Mouse (Mus musculus) stomach, postnatal 0 days (tissue): ENCODE results near the gene Tpm3. TPM values are rescaled to one million over a fixed set of nuclear protein-coding genes. Genes with fewer than 3 reads are reported as not detected.

Source experiments
- ATAC-seq: fragments of 200-750 bp; cut with Nextera tagmentation; 2 replicates; pipeline ENCODE4 v1.8.0; 2017; ENCODE audit not compliant: low FRiP score, low TSS enrichment
- DNase-seq: peaks from one replicate; pipeline ENCODE4 v3.0.0-alpha.2; 2016; ENCODE audit warnings: low spot score
- H3K27ac ChIP-seq: fragments of 300-500 bp; sonication (generic); replicated peaks from 2 replicates; pipeline ENCODE4 v1.5.1; 2014; ENCODE audit warnings: mild to moderate bottlenecking, control low read depth
- H3K27me3 ChIP-seq: fragments of 300-500 bp; sonication (generic); 2 replicates; pipeline ENCODE4 v1.6.1; 2014; ENCODE audit warnings: low read length; ENCODE audit not compliant: control insufficient read depth, insufficient read depth
- H3K36me3 ChIP-seq: fragments of 300-500 bp; sonication (generic); 2 replicates; pipeline ENCODE4 v1.6.1; 2014; ENCODE audit warnings: low read length, mixed read lengths; ENCODE audit not compliant: control insufficient read depth, insufficient read depth
- H3K4me1 ChIP-seq: fragments of 300-500 bp; sonication (generic); replicated peaks from 2 replicates; pipeline ENCODE4 v1.6.1; 2014; ENCODE audit warnings: antibody characterized with exemption; ENCODE audit not compliant: control insufficient read depth, insufficient read depth
- H3K4me2 ChIP-seq: fragments of 300-500 bp; sonication (generic); replicated peaks from 2 replicates; pipeline ENCODE4 v1.6.1; 2014; ENCODE audit warnings: low read depth, mild to moderate bottlenecking, control low read depth, moderate library complexity
- H3K4me3 ChIP-seq: fragments of 300-500 bp; sonication (generic); 2 replicates; pipeline ENCODE4 v1.5.1; 2014; ENCODE audit warnings: low read depth, low read length, control low read depth
- H3K9ac ChIP-seq: fragments of 300-500 bp; sonication (generic); 2 replicates; pipeline ENCODE4 v1.6.1; 2014; ENCODE audit warnings: mild to moderate bottlenecking, low read length, control low read depth, mixed read lengths
- H3K9me3 ChIP-seq: fragments of 300-500 bp; sonication (generic); 2 replicates; pipeline ENCODE4 v1.6.1; 2016; ENCODE audit warnings: low read length; ENCODE audit not compliant: control insufficient read depth
- CTCF ChIP-seq: IDR thresholded peaks from 2 replicates; pipeline ENCODE4 v1.5.1; 2016; ENCODE audit warnings: antibody characterized with exemption, low read depth, mild to moderate bottlenecking, moderate library complexity
- EP300 ChIP-seq: optimal IDR thresholded peaks from 2 replicates; pipeline ENCODE3; 2016; ENCODE audit warnings: antibody characterized with exemption
- WGBS: fragments of 180-500 bp; shearing (Covaris S2); extraction: QIAGEN DNeasy Blood & Tissue Kit; methylation state at CpG from one replicate; pipeline ENCODE4 v1.1.7; 2014; 5-methylcytosine and 5-hydroxymethylcytosine counted together
- polyA plus RNA-seq: library from polyadenylated mRNA; unstranded; fragments of >200 nt; fragmentation: Nextera tagmentation; extraction: Ambion mirVana; gene quantifications from 2 replicates; pipeline ENCODE4 v1.2.1, GENCODE M21; 2015

Tpm3 gene
- polyA plus RNA-seq, 1 experiment from 2014 or later, result 327 TPM

GRCm38 (mm10) chr3:90133331-90133730 lies 60.9 kb downstream of the Tpm3 start:
- no peak for ATAC-seq
- 88% methylated on average over 1 of the region's 1 CpGs for WGBS
- Histone ChIP-seq H3K27me3 (no peaks in the 10 kb centered on the region), H3K4me3 (no peak overlapping the region), H3K9ac (no peak overlapping the region), H3K36me3 (no peaks in the 10 kb centered on the region), H3K4me2 (no peak overlapping the region), H3K4me1 (no peaks in the 10 kb centered on the region), H3K9me3 (no peaks in the 10 kb centered on the region), H3K27ac (no peak overlapping the region)
- no peak for TF ChIP-seq EP300
- TF ChIP-seq CTCF, result peak; percentile 30
- DNase-seq, result no peak

- H3K4me1 ChIP-seq, result no peaks in the 10 kb centered on the region
- no peak overlapping the region for H3K27ac ChIP-seq
- WGBS, result 35% methylated on average over 3 of the region's 3 CpGs
- no peak for TF ChIP-seq CTCF
- no peak for TF ChIP-seq EP300
- no peak for DNase-seq
- no peak overlapping the region for H3K4me2 ChIP-seq
- no peak overlapping the region for H3K9ac ChIP-seq
- ATAC-seq, result no peak
- H3K27me3 ChIP-seq, result no peaks in the 10 kb centered on the region
- H3K4me3 ChIP-seq, result no peak overlapping the region
- H3K9me3 ChIP-seq, result no peaks in the 10 kb centered on the region
- no peaks in the 10 kb centered on the region for H3K36me3 ChIP-seq
Measured at GRCm38 (mm10) chr3:90134483-90134882, 62.0 kb downstream of the Tpm3 start.

GRCm38 (mm10) chr3:90134993-90135392 lies 62.5 kb downstream of the Tpm3 start:
- Histone ChIP-seq H3K4me1 (no peaks in the 10 kb centered on the region), H3K27ac (no peak overlapping the region), H3K27me3 (no peaks in the 10 kb centered on the region), H3K9me3 (no peaks in the 10 kb centered on the region), H3K9ac (no peak overlapping the region), H3K4me2 (no peak overlapping the region), H3K4me3 (no peak overlapping the region), H3K36me3 (no peaks in the 10 kb centered on the region)
- ATAC-seq, result no peak
- WGBS, result 62% methylated on average over 5 of the region's 5 CpGs
- TF ChIP-seq CTCF (no peak), EP300 (no peak)
- no peak for DNase-seq

- no peaks in the 10 kb centered on the region for H3K27me3 ChIP-seq
- H3K4me2 ChIP-seq, result no peak overlapping the region
- H3K9me3 ChIP-seq, result no peaks in the 10 kb centered on the region
- DNase-seq, result peak; percentile 69
- H3K4me3 ChIP-seq, result no peak overlapping the region
- TF ChIP-seq EP300, result no peak
- TF ChIP-seq CTCF, result peak; percentile 68
- no peak for ATAC-seq
- no peak overlapping the region for H3K27ac ChIP-seq
- H3K9ac ChIP-seq, result no peak overlapping the region
- H3K4me1 ChIP-seq, result no peaks in the 10 kb centered on the region
- no peaks in the 10 kb centered on the region for H3K36me3 ChIP-seq
- 32% methylated on average over 13 of the region's 13 CpGs for WGBS
Measured at GRCm38 (mm10) chr3:90136660-90137059, 64.2 kb downstream of the Tpm3 start.

- Histone ChIP-seq H3K9me3 (no peaks in the 10 kb centered on the region), H3K9ac (no peak overlapping the region), H3K4me3 (no peak overlapping the region), H3K27ac (no peak overlapping the region), H3K4me1 (no peaks in the 10 kb centered on the region), H3K36me3 (no peaks in the 10 kb centered on the region), H3K4me2 (no peak overlapping the region), H3K27me3 (no peaks in the 10 kb centered on the region)
- ATAC-seq (no peak), DNase-seq (no peak)
- TF ChIP-seq CTCF, result no peak
- no peak for TF ChIP-seq EP300
- no CpG with 5 or more reads among the region's 1 CpGs for WGBS
Measured at GRCm38 (mm10) chr3:90137606-90138005, 65.2 kb downstream of the Tpm3 start.

- Histone ChIP-seq H3K4me2 (no peak overlapping the region), H3K27me3 (no peaks in the 10 kb centered on the region), H3K9ac (no peak overlapping the region), H3K36me3 (no peaks in the 10 kb centered on the region), H3K9me3 (no peaks in the 10 kb centered on the region), H3K4me1 (no peaks in the 10 kb centered on the region), H3K4me3 (no peak overlapping the region), H3K27ac (no peak overlapping the region)
- ATAC-seq (no peak), DNase-seq (no peak)
- TF ChIP-seq EP300 (no peak), CTCF (no peak)
- WGBS, result 91% methylated on average over 3 of the region's 3 CpGs
Measured at GRCm38 (mm10) chr3:90139962-90140361, 67.5 kb downstream of the Tpm3 start.
